8 mouse cellular contexts compared by ENCODE assay signal in the genomic region with DNA sequence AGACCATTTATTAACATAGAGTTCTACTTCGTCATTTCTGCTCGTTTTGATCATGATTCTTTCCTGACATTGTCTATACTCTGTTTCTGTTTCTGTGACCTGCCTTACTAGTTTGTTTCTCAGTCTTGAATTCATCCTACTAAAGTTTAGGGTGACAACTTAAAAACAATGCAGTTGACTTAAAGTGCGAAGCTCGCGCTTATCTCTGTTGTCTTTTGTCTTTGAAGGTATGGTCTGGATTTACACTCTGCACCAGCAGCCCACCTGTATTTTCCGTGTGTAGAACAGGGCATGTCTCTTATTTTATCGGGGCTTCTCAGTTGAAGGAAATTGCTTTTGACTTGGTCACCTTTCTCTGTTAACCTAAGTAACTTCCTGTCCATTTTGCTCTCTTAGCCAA. TPM values are rescaled to one million over a fixed set of nuclear protein-coding genes. Genes with fewer than 3 reads are reported as not detected.
DNase-seq lines count a peak whose midpoint lies in the region; ATAC-seq and TF ChIP-seq lines count a peak whose summit lies in the region.

No protein-coding gene starts in this region.

- H3K79me3 ChIP-seq in C2C12 (ENCODE audit: low read depth): peaks cover 50% of the 10 kb centered on the region

- peak overlapping the region; percentile 95 for H3K4me2 ChIP-seq in forebrain, embryonic 11.5 days (ENCODE audit: low read depth, low read length, severe bottlenecking)
- peak overlapping the region; percentile 97 for H3K4me2 ChIP-seq in liver, embryonic 11.5 days

- peak overlapping the region; percentile 98 for H3K27ac ChIP-seq in heart, embryonic 10.5 days
- H3K27ac ChIP-seq in forebrain, embryonic 11.5 days (ENCODE audit: low read depth, low read length): peak overlapping the region; percentile 100
- H3K27ac ChIP-seq in liver, embryonic 11.5 days (ENCODE audit: low read depth, low read length): peak overlapping the region; percentile 100

- ATAC-seq in forebrain, embryonic 11.5 days (replicated peaks; ENCODE audit: low FRiP score): no peak
- ATAC-seq in liver, embryonic 11.5 days (replicated peaks; ENCODE audit: low FRiP score): no peak

- H3K4me3 ChIP-seq in heart, embryonic 10.5 days: peak overlapping the region; percentile 83
- peak overlapping the region; percentile 86 for H3K4me3 ChIP-seq in C2C12 (ENCODE audit: insufficient read depth, poor library complexity, severe bottlenecking)
- peak overlapping the region; percentile 100 for H3K4me3 ChIP-seq in forebrain, embryonic 11.5 days (ENCODE audit: low read depth, low read length)
- peak overlapping the region; percentile 100 for H3K4me3 ChIP-seq in liver, embryonic 11.5 days (ENCODE audit: low read depth, low read length)

- H3K79me2 ChIP-seq in C2C12 (ENCODE audit: control insufficient read depth, insufficient read depth): peaks cover 91% of the 10 kb centered on the region

- no peak for DNase-seq in heart, embryonic 10.5 days (ENCODE audit: low spot score)
- DNase-seq in heart, postnatal 4 days: no peak
- no peak for DNase-seq in forebrain, embryonic 11.5 days (ENCODE audit: low spot score)
- no peak for DNase-seq in liver, embryonic 11.5 days (ENCODE audit: low spot score)
- no peak for DNase-seq in layer of hippocampus, postnatal 14 days (ENCODE audit: low spot score in 2 of 2)
- no peak for DNase-seq in spleen, postnatal 10 days (ENCODE audit: low spot score in 2 of 2)
- no peak for DNase-seq in cerebellum, postnatal 10 days

- no peak for TF ChIP-seq CTCF in C2C12 (IDR thresholded peaks at IDR 0.05; ENCODE audit: control insufficient read depth, insufficient read depth, insufficient read length)

- H3K27me3 ChIP-seq in heart, embryonic 10.5 days (ENCODE audit: insufficient read depth, poor library complexity, severe bottlenecking): no peaks in the 10 kb centered on the region
- no peaks in the 10 kb centered on the region for H3K27me3 ChIP-seq in C2C12 (ENCODE audit: control insufficient read depth, insufficient read depth, insufficient read length)
- H3K27me3 ChIP-seq in forebrain, embryonic 11.5 days (ENCODE audit: control insufficient read depth, insufficient read depth, low read length): no peaks in the 10 kb centered on the region
- no peaks in the 10 kb centered on the region for H3K27me3 ChIP-seq in liver, embryonic 11.5 days (replicated peaks; ENCODE audit: control insufficient read depth, insufficient read depth, low read length)

- WGBS in heart, embryonic 10.5 days: 1% methylated on average over 7 of the region's 7 CpGs
- 3% methylated on average over 7 of the region's 7 CpGs for WGBS in forebrain, embryonic 11.5 days
- WGBS in liver, embryonic 11.5 days: 2% methylated on average over 7 of the region's 7 CpGs

- peaks cover 22% of the 10 kb centered on the region for H3K36me3 ChIP-seq in heart, embryonic 10.5 days
- peaks cover 15% of the 10 kb centered on the region for H3K36me3 ChIP-seq in C2C12 (ENCODE audit: control insufficient read depth, insufficient read depth)
- no peaks in the 10 kb centered on the region; the same call in 1 of the 2 replicates for H3K36me3 ChIP-seq in forebrain, embryonic 11.5 days (ENCODE audit: control insufficient read depth, insufficient read depth, low read length)
- H3K36me3 ChIP-seq in liver, embryonic 11.5 days (ENCODE audit: control insufficient read depth, insufficient read depth, low read length): peaks cover 9% of the 10 kb centered on the region

- no peaks in the 10 kb centered on the region for H3K9me3 ChIP-seq in heart, embryonic 10.5 days
- no peaks in the 10 kb centered on the region for H3K9me3 ChIP-seq in forebrain, embryonic 11.5 days (ENCODE audit: control insufficient read depth, low read length)
- H3K9me3 ChIP-seq in liver, embryonic 11.5 days (ENCODE audit: control insufficient read depth, low read length): no peaks in the 10 kb centered on the region

- peak overlapping the region; percentile 100 for H3K9ac ChIP-seq in forebrain, embryonic 11.5 days (ENCODE audit: low read length)
- H3K9ac ChIP-seq in liver, embryonic 11.5 days (ENCODE audit: low read depth, low read length): peak overlapping the region; percentile 96

- peak overlapping the region; percentile 71 for H3ac ChIP-seq in C2C12 (ENCODE audit: control insufficient read depth, insufficient read length, low read depth)

- H3K4me1 ChIP-seq in heart, embryonic 10.5 days: peaks cover 28% of the 10 kb centered on the region
- H3K4me1 ChIP-seq in forebrain, embryonic 11.5 days (replicated peaks; ENCODE audit: control insufficient read depth, insufficient read depth, low read length): peaks cover 6% of the 10 kb centered on the region; the same call in 1 of the 2 replicates
- peaks cover 31% of the 10 kb centered on the region for H3K4me1 ChIP-seq in liver, embryonic 11.5 days (replicated peaks; ENCODE audit: control insufficient read depth, insufficient read depth, low read length)

TF ChIP-seq in C2C12, 6 proteins besides CTCF, POLR2A, EP300 and RAD21:
- TF ChIP-seq MYOD1 (IDR thresholded peaks at IDR 0.05; ENCODE audit: control insufficient read depth, insufficient read length, low read depth) (no peak), MAX (IDR thresholded peaks at IDR 0.05) (no peak), CEBPB (IDR thresholded peaks at IDR 0.05; ENCODE audit: low read depth) (no peak), FOSL1 (IDR thresholded peaks at IDR 0.05; ENCODE audit: insufficient read depth, low read length, poor library complexity, severe bottlenecking) (no peak), USF1 (IDR thresholded peaks at IDR 0.05; ENCODE audit: low read depth) (no peak), MYOG (IDR thresholded peaks at IDR 0.05; ENCODE audit: control insufficient read depth, extremely low read depth, insufficient read length) (no peak)
TF ChIP-seq in C2C12: peak in this region for 0.

RNA-seq across cellular contexts. Expression of a gene that starts 0.7 kb away (rescaled TPM):
- polyA plus RNA-seq in heart, embryonic 10.5 days (2016; fragmentation: Nextera tagmentation; extraction: Ambion mirVana): 77.6 and 101 TPM in 2 replicates
- 100 to 1,000 TPM; 125 to 128 TPM for total RNA-seq in heart, postnatal 4 days (2021)
- 127 TPM for polyA plus RNA-seq in C2C12 (2012; fragmentation: generic; extraction: Trizol)
- polyA plus RNA-seq in forebrain, embryonic 11.5 days (2014; fragmentation: Nextera tagmentation; extraction: Ambion mirVana): 152 and 163 TPM in 2 replicates
- 86.1 and 90.8 TPM in 2 replicates for polyA plus RNA-seq in liver, embryonic 11.5 days (2014; fragmentation: Nextera tagmentation; extraction: Ambion mirVana)
- total RNA-seq in layer of hippocampus, postnatal 14 days (2021): 100 to 1,000 TPM; 248 to 278 TPM

RNA-seq across cellular contexts. Expression of a gene that starts 3.8 kb away (rescaled TPM):
- polyA plus RNA-seq in heart, embryonic 10.5 days (2016; fragmentation: Nextera tagmentation; extraction: Ambion mirVana): 4.2 and 7.1 TPM in 2 replicates
- total RNA-seq in heart, postnatal 4 days (2021): 1 to 10 TPM; 5.6 to 6.0 TPM
- polyA plus RNA-seq in C2C12 (2012; fragmentation: generic; extraction: Trizol): 5.2 TPM
- 7.2 and 8.2 TPM in 2 replicates for polyA plus RNA-seq in forebrain, embryonic 11.5 days (2014; fragmentation: Nextera tagmentation; extraction: Ambion mirVana)
- polyA plus RNA-seq in liver, embryonic 11.5 days (2014; fragmentation: Nextera tagmentation; extraction: Ambion mirVana): 5.6 and 5.9 TPM in 2 replicates
- 10 to 100 TPM; 36.8 to 38.0 TPM for total RNA-seq in layer of hippocampus, postnatal 14 days (2021)

RNA-seq across cellular contexts. Expression of a gene that starts 20.0 kb away (rescaled TPM):
- 0.18 TPM in 1 of 2 replicates, not detected in the other for polyA plus RNA-seq in heart, embryonic 10.5 days (2016; fragmentation: Nextera tagmentation; extraction: Ambion mirVana)
- total RNA-seq in heart, postnatal 4 days (2021): under 1 TPM; 0.55 to 0.72 TPM
- polyA plus RNA-seq in C2C12 (2012; fragmentation: generic; extraction: Trizol): not detected
- polyA plus RNA-seq in forebrain, embryonic 11.5 days (2014; fragmentation: Nextera tagmentation; extraction: Ambion mirVana): 0.15 TPM in 1 of 2 replicates, not detected in the other
- polyA plus RNA-seq in liver, embryonic 11.5 days (2014; fragmentation: Nextera tagmentation; extraction: Ambion mirVana): 0.32 and 0.34 TPM in 2 replicates
- total RNA-seq in layer of hippocampus, postnatal 14 days (2021): 1 to 10 TPM in 1 of 2 experiments, under 1 TPM in 1; 0.55 to 1.0 TPM

RNA-seq across cellular contexts. Expression of a gene that starts 29.8 kb away (rescaled TPM):
- polyA plus RNA-seq in heart, embryonic 10.5 days (2016; fragmentation: Nextera tagmentation; extraction: Ambion mirVana): 0.23 and 0.29 TPM in 2 replicates
- under 1 TPM; 0.26 to 0.68 TPM for total RNA-seq in heart, postnatal 4 days (2021)
- not detected for polyA plus RNA-seq in C2C12 (2012; fragmentation: generic; extraction: Trizol)
- 0.15 and 0.87 TPM in 2 replicates for polyA plus RNA-seq in forebrain, embryonic 11.5 days (2014; fragmentation: Nextera tagmentation; extraction: Ambion mirVana)
- polyA plus RNA-seq in liver, embryonic 11.5 days (2014; fragmentation: Nextera tagmentation; extraction: Ambion mirVana): 0.19 and 0.43 TPM in 2 replicates
- under 1 TPM; 0.65 to 0.98 TPM for total RNA-seq in layer of hippocampus, postnatal 14 days (2021)

RNA-seq across cellular contexts. Expression of a gene that starts 31.0 kb away (rescaled TPM):
- 0.62 and 0.84 TPM in 2 replicates for polyA plus RNA-seq in heart, embryonic 10.5 days (2016; fragmentation: Nextera tagmentation; extraction: Ambion mirVana)
- total RNA-seq in heart, postnatal 4 days (2021): not detected
- polyA plus RNA-seq in C2C12 (2012; fragmentation: generic; extraction: Trizol): not detected
- polyA plus RNA-seq in forebrain, embryonic 11.5 days (2014; fragmentation: Nextera tagmentation; extraction: Ambion mirVana): 0.17 and 0.25 TPM in 2 replicates
- polyA plus RNA-seq in liver, embryonic 11.5 days (2014; fragmentation: Nextera tagmentation; extraction: Ambion mirVana): 0.26 and 0.56 TPM in 2 replicates
- total RNA-seq in layer of hippocampus, postnatal 14 days (2021): not detected
